Mouse (Mus musculus) gastrocnemius, adult 8-10 months (tissue): Measurements from ENCODE around the gene Apex1. TPM values are rescaled to one million over a fixed set of nuclear protein-coding genes. Genes with fewer than 3 reads are reported as not detected.
A peak's percentile ranks its signal among the peaks of the same experiment; 100 is the strongest.
"Not testable (repeated sequence)": the region's sequence is repeated elsewhere in the genome, so short reads cannot be mapped to it uniquely, and the experiment has no call there.

Experiments
- DNase-seq, 2 experiments: peaks; one replicate each; pipeline ENCODE4 v3.0.0; 2022; ENCODE audit warnings: low spot score in 2 of 2
- total RNA-seq, 4 experiments: library from RNA; stranded (reverse); gene quantifications; 2 replicates each; pipeline ENCODE4 v1.2.4; 2022

Apex1 gene
- 10 to 100 TPM; 30.8 to 35.9 (median 33.3) TPM for total RNA-seq

DNA sequence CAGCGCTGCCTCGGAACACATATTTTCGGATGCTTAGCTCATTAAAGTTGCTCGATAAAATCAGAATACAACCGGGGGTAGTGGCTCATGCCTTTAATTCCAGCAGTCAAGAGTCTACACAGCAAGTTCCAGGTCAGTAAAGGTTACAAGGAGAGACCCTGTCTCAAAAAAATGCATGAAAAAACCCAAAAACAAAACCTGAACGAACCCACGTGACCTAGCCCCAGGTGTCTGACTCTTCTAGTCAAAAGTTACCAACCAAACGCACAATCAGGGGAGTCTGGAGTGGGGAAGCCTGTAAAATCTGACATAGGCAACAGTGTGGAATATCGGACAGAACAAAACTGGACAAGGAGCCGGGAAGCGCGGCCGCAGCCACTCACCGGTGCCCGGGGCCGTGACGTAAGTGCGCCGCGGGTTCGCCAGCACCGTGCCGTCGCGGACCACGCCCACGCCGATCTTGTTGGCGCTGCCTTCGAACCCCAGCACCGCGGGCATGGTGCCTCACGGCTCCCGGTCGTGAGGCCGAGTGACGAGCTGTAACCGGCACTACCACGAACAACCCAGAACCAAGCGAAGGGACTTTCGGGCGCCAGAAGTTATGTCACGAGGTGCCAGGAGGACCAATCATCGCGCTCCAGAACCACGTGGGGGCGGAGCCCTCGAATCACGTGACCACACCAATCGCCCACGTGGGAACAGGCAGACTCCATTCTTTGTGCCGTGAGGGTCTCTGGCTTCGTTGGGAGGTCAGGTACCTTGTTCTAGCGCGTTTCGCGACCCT, at the start of gene Apex1, which contains the start of gene Osgep:
TSS of gene Apex1 (plus strand) at position 688 of the 784 bp plus-strand sequence.
TSS of gene Osgep (minus strand) at position 613 of the 784 bp plus-strand sequence.
- peak; percentile 95 to 97 for DNase-seq

DNA sequence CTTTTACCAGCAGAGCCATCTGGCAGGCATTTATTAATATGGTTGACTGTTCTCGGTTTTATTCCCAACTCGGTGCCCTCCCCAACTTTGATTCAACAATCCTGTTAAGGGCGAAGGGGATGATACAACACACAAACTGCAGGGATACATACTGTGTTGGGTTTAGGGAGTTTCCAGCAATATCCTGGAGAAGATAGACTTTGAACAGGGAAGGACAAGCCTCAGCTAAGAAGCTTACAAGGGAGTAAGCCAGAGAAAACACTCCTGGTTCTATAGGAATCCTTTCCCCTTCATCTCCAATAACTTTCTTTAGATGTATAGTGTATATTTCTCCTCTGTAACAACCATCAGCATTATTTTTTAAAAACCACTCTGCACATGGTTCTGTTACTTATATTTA, 49.6 kb upstream of the Apex1 start:
- DNase-seq = no peak

DNA sequence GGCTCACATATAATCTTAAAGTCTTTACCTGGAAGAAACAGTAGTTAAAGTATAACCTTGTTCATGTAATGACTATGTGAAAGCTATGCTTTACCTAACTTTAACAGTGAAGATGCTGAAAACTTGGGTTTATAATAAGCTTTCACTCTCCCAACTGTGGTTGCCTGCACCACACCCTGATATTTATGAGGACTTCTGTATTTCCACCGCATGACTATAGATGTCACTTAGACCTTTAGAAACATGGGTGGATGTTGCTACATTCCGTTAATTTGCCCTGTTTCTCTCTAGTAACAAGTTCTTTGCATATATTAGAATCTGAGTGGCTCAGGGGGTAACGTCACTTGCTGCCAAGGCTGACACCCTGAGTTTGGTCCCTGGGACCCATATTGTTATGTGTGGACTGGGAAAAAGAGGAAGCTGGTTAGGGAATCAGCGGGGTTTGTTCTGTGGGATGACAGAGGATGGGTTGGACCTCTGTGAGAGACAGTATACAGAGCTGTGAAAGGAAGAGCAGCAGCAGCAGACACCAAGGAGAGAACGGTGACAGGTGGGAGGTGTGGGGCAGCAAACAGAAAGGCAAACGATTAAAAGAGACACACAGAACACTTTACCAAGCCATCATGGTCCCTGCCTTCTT, 49.1 kb upstream of the Apex1 start:
- DNase-seq = no peak

DNA sequence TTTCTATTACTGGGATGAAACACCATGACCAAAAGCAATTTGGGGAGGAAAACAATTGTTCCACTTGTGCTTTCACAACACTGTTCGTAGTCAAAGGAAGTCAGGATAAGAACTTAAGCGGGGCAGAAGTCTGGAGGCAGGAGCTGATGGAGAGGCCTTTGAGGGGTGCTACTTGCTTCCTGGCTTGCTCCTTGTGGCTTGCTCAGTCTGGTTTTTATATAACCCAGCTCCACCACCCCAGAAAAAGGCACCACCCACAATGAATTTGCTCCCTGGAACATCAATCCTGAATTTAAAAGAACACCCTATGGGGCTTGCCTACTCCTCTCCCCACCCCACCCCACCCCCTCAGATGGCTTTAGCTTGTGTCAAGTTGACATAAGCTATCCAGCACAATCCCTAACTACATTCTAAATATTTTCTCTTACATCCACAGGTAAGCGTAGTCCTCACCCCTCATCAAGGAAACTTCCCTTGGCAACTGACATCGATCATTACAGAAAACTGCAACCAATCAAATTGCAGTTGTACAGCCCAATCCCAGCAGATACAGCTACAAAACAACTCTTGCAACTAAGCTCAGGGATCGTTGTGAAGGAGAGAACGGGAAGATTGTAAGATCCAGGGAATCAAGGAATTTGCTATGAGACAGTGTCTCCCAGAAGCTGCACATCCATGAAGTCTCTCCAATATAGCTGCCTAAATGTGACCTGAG, 48.4 kb upstream of the Apex1 start:
- no peak for DNase-seq

DNA sequence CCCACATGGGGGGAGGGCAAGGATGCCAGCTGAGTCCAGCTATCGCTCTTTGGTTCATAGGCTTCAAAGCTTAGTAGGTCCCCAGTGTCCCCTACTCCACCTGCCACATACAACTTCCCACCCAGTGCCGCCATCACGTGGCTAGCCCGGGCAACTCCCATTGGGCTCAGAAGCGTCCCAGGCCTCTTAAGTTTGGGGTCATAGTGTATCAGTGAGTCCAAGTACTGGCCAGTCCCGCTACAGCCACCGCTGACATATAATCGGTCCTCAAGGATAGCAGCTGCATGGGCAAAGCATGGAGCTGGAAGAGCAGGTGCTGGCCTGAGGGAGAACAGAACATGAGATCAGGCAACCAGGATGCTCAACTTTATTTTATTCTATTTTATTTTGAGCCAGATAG, 33.1 kb upstream of the Apex1 start:
- no peak for DNase-seq

DNA sequence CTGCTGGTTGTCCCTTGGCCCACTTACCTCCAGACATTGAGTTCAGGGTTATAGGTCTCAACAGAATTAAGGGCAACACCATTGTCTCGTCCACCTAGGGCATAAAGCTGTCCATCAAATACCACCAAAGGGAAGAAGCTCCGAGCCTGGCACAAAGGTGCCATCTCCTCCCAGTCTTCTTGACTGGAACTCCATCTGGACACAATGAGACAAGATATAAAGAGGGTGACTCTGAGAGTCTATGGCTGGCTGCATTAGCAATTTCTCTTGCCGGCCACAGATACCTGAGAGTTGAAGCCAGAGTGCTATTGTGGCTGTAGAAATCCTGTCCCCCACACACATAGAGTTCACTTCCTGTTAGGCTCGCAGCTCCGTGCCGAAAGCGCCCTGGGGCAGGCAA, 32.7 kb upstream of the Apex1 start:
- DNase-seq = no peak

DNA sequence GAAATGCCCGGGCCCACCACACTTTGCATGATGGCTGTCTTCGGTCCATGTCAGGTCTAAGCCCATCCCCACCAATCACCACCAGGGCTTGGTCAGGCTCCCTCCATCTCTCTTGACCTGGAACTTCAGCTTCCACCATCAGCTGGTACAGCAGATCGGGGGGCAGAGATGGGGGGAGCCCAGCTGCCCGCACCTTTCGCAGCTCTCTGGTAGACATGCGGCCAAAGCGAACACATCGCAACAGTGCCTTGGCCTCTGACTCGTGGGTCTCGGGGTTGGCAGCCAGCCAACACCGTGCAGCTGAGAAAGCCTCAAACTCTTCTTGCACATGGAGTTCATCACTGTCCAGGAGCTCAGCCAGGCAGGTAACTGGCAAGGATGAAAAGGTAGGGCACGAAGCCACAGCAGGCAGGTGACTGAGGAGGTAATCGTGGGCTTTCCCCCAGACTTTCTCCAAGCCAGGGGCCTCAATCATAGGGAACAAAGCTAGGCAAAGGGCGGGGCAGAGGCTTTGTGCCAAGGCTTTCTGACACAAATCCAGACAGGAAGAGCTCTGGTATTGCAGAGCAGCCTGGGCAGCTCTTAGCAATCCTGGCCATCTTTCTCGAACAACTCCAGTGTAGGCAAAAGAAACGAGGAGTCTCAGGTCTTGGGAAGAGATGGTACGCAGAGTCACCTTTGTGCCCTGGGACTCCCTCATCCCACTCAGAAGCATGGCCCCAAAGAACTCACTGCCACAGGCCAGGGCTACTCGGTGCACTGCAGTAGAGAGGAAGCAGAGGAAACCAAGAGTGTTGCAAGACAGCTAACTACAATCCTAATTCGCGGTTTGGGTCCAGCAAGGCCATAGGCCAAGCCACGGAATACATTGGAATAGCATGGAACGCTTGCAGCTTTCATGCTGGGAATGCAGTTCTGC, 32.0 kb upstream of the Apex1 start:
- no peak for DNase-seq

DNA sequence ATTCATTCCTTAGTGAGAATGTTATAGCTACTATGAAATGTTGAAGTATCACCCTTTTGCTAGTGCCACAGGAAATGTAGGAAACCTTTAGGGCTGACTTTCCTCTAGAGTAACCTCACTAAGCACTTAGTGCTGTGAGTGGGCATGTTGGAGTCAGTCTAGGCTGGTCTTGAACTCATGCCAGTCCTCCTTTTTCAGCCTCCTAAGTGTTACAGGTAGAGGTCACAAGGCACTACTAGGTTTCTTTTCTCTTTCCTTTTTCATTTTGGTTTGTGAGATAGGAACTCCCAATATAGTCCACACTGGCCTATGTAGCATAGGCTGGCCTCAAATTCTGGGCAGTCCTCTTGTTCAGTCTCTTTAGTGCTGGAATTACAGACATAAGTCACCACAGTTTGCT, 29.4 kb upstream of the Apex1 start:
- DNase-seq = no peak

DNA sequence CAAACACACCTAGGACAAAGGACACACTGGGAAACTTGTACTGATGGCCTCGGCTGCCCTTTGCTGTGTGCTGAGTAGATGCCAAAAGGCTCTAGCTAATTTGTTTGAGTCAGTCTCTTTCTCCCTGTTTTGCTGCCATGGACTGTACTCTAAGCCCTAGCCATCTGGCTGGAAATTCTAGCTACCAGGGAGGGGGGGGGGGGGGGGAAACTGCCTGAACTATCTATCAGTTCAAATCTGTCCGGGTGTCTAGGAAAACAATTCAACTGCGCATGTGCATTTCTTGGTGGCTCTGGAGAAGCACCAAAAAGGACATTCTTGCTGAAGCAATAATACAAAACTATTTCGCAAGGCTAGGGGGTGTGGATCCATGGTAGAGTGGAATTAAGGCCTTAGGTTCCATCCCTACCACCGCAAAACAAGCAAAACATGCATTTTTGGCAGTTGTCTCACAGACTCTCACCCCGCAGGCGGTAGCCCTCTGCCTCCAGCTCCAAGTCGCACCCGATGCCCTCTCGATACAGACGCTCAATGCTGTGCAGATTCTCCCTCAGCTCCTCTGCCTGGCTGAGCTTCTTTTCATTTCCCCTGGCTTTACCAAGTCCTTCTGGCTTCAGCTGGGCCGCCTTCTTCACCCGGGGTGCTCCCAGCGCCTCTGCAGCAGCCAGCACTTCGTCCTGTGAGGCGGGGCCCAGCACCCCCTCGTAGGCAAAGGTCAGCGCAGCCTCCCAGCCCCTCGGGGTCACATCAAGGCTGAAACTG, 28.6 kb upstream of the Apex1 start:
- peak; percentile 68 to 80 for DNase-seq

DNA sequence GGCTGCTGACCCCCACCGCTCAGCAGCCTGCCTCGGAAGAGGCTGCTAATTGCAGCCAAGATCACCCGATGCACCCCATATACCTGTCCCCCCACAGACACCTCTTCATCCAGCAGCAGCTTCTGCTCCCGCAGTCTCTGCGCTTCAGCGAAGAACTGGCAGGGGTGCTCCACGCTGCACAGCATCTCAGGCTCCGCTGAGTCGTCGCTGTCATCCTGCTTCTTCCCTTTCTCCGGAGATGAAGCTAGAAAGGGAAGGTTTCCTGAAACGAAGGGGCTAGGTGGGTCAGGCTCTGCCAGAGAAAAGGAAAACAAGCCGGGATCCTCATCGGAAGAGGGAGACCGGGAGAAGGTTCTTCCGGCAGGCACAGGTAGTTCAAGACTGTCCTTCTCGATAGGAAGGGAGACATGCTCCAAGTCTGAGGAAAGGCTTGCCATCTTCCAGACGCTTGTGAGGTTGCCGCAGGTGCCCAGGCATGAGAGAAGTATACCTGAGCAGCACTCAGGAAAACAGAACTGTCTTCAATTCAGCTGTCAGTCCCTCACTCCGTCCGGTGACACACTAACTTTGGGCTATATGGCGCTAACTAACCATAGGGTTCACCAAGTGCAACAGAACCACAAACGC, 27.9 kb upstream of the Apex1 start:
- no peak for DNase-seq

DNA sequence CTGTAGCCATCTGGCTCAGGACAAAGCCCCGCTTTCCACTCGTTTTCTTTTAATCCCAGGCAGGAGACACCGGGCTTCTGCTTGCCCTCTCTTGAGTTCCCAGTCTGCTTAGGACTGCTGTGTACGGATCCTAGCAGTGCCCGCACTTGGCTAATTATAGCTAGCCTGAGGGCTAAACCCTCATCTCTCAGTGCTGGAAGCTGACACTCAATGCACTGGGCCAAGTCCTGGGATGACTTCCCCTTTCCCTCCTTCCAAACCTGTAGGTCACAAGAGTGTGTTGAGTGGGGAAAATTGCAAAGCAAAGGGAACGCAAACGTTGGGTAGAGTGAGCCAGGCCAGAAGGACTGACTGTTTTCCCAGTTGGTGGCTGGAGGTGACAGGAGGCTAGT, 27.4 kb upstream of the Apex1 start, which contains the start of gene Klhl33:
TSS of gene Klhl33 (minus strand) at position 134 of the 392 bp plus-strand sequence.
- DNase-seq = peak; percentile 32 to 55

DNA sequence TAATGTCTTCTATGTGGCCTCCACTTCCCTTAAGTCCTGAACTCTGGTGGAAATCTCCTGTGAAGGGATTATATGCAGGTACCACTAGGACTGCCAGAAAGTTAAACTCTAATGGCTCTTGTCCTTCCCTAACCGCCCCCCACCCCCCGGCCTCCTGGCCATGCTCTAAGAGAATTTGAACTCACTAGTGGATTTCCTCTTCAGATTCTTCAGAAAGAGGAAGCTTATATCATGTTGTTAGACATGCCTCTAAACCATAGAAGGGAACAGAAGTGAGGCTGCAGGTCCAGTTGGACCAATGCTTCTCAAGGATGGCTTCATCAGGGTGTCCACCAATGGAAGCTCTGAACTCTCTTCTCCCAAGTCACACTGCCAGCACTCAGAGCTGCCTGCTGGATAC, 26.8 kb upstream of the Apex1 start:
- DNase-seq = not testable (repeated sequence)

DNA sequence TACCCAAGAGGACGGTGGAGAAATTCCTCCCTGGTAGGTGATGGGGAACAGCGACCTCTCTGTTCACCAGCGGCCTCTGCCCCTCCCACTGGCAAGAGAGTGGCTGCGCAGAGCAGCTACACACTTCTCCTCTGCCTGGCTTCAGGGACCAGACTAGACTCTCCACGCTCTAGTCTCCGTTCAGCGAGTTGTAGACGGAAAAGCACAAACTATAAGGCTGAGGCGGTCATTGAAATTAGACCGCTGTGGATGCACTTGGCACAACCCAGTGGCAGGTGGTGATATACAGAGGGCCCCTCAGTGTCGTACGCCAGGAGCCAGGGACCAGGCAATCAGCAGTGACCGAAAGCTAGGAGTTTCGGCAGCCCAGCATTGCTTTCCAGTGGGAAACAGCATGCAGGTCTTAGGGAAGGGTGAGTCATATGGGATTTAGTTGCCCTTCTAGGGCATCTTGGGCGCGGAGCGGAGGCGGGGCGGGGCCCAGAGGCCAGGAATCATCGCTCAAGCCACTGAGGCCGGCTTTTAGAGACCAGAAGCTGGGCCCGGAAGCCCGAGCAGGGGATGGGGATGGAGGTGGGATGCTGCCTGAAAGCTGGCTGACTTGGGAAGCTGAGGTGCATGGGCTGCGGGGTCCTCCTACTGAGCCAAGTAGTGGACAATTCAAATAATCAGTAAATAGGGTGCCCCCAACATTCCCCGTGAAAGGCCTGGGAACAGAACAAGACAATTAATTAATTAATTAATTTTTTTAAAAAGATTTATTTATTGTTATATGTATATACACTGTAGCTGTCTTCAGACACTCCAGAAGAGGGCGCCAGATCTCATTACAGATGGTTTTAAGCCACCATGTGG, 20.6 kb upstream of the Apex1 start:
- no peak for DNase-seq

DNA sequence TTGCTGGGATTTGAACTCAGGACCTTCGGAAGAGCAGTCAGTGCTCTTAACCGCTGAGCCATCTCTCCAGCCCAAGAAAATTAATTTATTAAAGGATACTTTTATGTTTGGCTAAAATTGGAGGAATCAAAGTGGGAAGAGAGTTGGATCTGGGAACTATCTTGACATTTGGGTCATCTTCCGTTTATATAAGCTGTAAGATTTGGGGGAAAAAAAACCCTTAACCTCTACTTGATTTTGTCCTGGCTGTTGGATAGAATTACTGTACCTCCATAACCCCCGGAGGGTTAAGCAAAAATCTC, 20.0 kb upstream of the Apex1 start:
- DNase-seq = no peak

DNA sequence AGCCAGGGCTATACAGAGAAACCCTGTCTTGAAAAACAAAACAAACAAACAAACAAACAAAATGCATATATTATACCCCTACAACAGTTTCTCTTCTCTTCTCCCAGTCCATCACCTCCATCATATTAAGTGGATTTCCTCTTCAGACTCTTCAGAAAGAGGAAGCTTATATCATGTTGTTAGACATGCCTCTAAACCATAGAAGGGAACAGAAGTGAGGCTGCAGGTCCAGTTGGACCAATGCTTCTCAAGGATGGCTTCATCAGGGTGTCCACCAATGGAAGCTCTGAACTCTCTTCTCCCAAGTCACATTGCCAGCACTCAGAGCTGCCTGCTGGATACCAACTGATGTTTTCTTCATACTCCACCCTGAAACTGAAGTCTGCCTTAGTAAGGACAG, 19.4 kb upstream of the Apex1 start:
- not testable (repeated sequence) for DNase-seq

DNA sequence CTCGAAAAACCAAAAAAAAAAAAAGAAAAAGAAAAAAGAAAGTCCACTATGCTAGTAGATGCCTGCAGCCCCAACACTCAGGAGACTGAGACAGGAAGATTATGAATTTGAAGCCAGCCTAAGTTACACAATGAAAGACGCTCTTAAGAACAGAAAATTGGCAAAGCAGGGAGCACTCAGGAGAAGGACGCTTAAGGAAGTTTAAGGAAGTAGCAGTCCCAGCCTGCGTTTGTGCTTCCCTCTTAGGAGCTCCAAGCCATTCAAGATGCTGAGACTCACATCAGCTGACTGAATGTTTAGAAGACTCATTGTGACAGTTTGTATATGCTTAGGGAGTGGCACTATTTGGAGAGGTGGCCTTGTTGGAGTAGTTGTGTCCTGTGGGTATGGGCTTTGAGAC, 16.6 kb upstream of the Apex1 start:
- no peak for DNase-seq

DNA sequence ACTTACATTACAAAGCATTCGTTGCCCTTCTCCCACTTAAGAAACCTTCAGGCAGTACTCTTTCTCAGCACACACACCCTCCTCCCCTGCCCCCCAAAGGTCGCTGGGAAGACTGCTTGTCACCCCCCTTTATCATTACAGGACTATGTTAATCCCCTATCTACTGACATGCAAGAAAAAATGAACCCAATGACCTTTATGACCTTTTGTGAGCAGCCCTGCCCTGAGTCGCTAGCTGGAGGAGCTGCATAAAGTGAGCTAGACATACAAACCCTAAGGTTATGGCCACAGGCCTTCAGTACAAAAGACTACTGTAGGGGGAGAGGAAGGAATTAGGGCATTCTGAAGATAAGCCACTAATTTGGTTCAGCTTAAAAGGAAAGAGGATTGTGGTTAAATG, 13.4 kb upstream of the Apex1 start:
- no peak for DNase-seq

DNA sequence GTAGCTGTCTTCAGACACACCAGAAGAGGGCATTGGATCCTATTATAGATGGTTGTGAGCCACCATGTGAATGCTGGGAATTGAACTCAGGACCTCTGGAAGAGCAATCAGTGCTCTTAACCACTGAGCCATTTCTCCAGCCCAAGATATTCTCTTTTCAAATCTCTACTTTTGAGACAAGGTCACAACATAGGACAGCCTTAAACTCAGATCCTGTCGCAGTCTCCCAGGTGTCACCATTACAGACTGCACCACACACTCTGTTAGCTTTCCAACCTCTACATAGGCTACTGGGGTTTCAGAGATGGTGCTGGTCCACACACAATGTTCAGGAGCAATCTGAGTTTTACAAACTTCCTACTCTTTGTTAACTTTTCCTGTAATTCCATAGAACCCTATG, 1.3 kb upstream of the Apex1 start:
- DNase-seq = not testable (repeated sequence)
